Mouse (Mus musculus): Measurements from ENCODE around the gene Smad6. TPM values are rescaled to one million over a fixed set of nuclear protein-coding genes. Genes with fewer than 3 reads are reported as not detected.

Gene Smad6
- polyA plus RNA-seq, 2 experiments, result 12.0 to 23.5 TPM

DNA sequence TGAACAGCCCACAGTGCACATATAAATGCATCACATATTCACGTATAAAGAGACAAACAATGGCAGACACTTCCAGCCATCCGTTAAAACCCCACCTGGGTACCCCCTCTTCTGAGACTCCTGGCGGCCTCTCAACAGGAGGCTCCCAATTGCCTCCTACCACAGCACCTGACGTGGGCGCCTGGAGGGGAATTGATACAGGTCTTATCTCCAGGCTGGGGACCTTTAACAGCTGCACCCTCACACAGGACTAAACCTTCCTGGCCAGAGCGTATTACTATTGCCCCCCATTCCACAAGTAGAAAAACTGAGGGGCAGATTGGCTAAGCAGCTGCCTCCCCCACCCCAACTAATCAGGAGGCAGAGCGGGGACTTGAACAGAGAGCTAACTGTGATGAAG, 18.9 kb downstream of the Smad6 start:
- no peak overlapping the region for H3K4me2 ChIP-seq (replicated peaks; ENCODE audit: low read depth, low read length, severe bottlenecking)
- no peaks in the 10 kb centered on the region for H3K9me3 ChIP-seq (ENCODE audit: control insufficient read depth, low read length)
- whole genome bisulfite sequencing, result 82% methylated on average over 7 of the region's 7 CpGs
- H3K9ac ChIP-seq (ENCODE audit: low read depth, low read length, severe bottlenecking), result no peak overlapping the region
- H3K4me3 ChIP-seq (replicated peaks; ENCODE audit: low read length), result no peak overlapping the region
- no peak for ATAC-seq (ENCODE audit: low FRiP score, low read depth)
- no peak overlapping the region for H3K27ac ChIP-seq (replicated peaks; ENCODE audit: low read depth, low read length)
- TF ChIP-seq POLR2A (IDR thresholded peaks at IDR 0.05; ENCODE audit: borderline replicate concordance, extremely low read depth, insufficient read depth, insufficient read length), result no peak
- H3K27me3 ChIP-seq (ENCODE audit: control insufficient read depth, insufficient read depth, low read length), result no peaks in the 10 kb centered on the region
- peaks cover 78% of the 10 kb centered on the region for H3K36me3 ChIP-seq (ENCODE audit: control insufficient read depth, insufficient read depth, low read length)
- peaks cover 24% of the 10 kb centered on the region for H3K4me1 ChIP-seq (ENCODE audit: control insufficient read depth, insufficient read depth, low read length)
- DNase-seq (ENCODE audit: low spot score), result no peak

DNA sequence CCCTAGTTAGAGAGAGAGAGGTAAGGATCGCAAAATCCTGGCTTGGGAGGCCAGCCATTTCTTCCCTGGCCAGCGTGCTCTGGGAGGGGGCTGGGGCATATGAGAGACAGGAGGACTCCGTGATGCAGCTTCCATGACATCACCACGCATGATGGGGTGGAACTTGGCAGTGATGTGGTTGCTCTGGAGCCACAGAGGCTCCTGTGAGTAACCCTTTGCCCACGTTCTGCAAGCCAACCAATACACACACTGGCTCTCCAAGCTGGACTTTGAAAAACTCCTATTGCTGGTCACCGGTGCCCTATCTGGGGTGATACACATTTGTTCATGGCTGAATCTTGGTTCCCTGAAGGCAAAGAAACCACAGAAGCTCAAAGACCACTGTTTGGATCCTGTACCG, 20.8 kb downstream of the Smad6 start:
- no peak for TF ChIP-seq POLR2A (IDR thresholded peaks at IDR 0.05; ENCODE audit: borderline replicate concordance, extremely low read depth, insufficient read depth, insufficient read length)
- WGBS, result 82% methylated on average over 7 of the region's 7 CpGs
- H3K4me1 ChIP-seq (ENCODE audit: control insufficient read depth, insufficient read depth, low read length), result peaks cover 28% of the 10 kb centered on the region
- ATAC-seq (ENCODE audit: low FRiP score, low read depth) (no peak), DNase-seq (ENCODE audit: low spot score) (no peak)
- no peak overlapping the region for H3K9ac ChIP-seq (ENCODE audit: low read depth, low read length, severe bottlenecking)
- H3K4me3 ChIP-seq (replicated peaks; ENCODE audit: low read length), result no peak overlapping the region
- H3K36me3 ChIP-seq (ENCODE audit: control insufficient read depth, insufficient read depth, low read length), result peaks cover 66% of the 10 kb centered on the region
- H3K4me2 ChIP-seq (replicated peaks; ENCODE audit: low read depth, low read length, severe bottlenecking), result no peak overlapping the region
- H3K27me3 ChIP-seq (ENCODE audit: control insufficient read depth, insufficient read depth, low read length), result no peaks in the 10 kb centered on the region
- H3K9me3 ChIP-seq (ENCODE audit: control insufficient read depth, low read length), result no peaks in the 10 kb centered on the region
- H3K27ac ChIP-seq (replicated peaks; ENCODE audit: low read depth, low read length), result no peak overlapping the region; the same call in 1 of the 2 replicates

DNA sequence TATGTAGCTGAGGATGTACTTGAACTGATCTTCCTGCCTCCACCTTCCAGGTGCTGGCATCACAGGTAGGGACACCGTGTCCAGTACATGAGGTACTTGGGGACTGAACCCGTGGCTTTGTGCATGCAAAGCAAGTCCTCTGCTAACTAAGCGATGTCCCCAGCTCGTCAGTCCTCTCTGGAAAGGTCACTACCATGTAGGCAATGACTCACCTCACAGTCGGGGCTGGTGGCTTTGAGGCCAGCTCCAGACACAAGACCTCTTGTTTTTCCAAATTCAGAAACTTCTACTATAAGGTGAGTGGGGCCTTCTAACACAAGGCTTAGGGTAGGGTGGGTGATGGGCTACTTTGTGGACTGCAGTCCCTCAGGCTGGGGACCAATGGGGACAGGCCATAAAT, 21.8 kb downstream of the Smad6 start:
- no peak overlapping the region for H3K4me2 ChIP-seq (replicated peaks; ENCODE audit: low read depth, low read length, severe bottlenecking)
- peaks cover 28% of the 10 kb centered on the region for H3K4me1 ChIP-seq (ENCODE audit: control insufficient read depth, insufficient read depth, low read length)
- no peak overlapping the region for H3K4me3 ChIP-seq (replicated peaks; ENCODE audit: low read length)
- H3K27ac ChIP-seq (replicated peaks; ENCODE audit: low read depth, low read length), result no peak overlapping the region
- 74% methylated on average over 5 of the region's 5 CpGs for WGBS
- DNase-seq (ENCODE audit: low spot score) (no peak), ATAC-seq (ENCODE audit: low FRiP score, low read depth) (no peak)
- H3K27me3 ChIP-seq (ENCODE audit: control insufficient read depth, insufficient read depth, low read length), result no peaks in the 10 kb centered on the region
- no peak overlapping the region for H3K9ac ChIP-seq (ENCODE audit: low read depth, low read length, severe bottlenecking)
- H3K36me3 ChIP-seq (ENCODE audit: control insufficient read depth, insufficient read depth, low read length), result peaks cover 61% of the 10 kb centered on the region
- no peak for TF ChIP-seq POLR2A (IDR thresholded peaks at IDR 0.05; ENCODE audit: borderline replicate concordance, extremely low read depth, insufficient read depth, insufficient read length)
- H3K9me3 ChIP-seq (ENCODE audit: control insufficient read depth, low read length), result no peaks in the 10 kb centered on the region

DNA sequence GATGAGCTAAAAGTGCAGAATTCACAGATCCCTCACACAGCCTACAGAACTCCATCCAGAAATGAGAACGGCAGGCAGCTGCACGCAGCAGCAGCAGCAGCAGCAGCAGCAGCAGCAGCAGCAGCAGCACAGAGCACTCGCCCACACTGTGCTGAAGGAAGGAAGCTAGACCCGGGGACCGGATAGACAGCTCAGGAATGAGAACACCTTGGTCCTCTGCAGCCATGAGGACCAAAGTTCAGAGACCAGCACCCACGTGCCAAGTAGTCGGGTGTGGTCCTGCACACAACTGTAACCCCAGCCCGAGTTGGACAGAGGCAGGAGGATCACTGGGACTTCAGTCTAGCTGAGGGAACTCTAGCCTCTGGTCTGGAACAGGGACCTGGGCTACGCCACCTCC, 22.7 kb downstream of the Smad6 start:
- no peak for DNase-seq (ENCODE audit: low spot score)
- no peaks in the 10 kb centered on the region for H3K9me3 ChIP-seq (ENCODE audit: control insufficient read depth, low read length)
- peaks cover 28% of the 10 kb centered on the region for H3K4me1 ChIP-seq (ENCODE audit: control insufficient read depth, insufficient read depth, low read length)
- H3K4me2 ChIP-seq (replicated peaks; ENCODE audit: low read depth, low read length, severe bottlenecking), result no peak overlapping the region
- H3K9ac ChIP-seq (ENCODE audit: low read depth, low read length, severe bottlenecking), result no peak overlapping the region
- 84% methylated on average over 9 of the region's 9 CpGs for WGBS
- H3K4me3 ChIP-seq (replicated peaks; ENCODE audit: low read length), result no peak overlapping the region
- no peaks in the 10 kb centered on the region for H3K27me3 ChIP-seq (ENCODE audit: control insufficient read depth, insufficient read depth, low read length)
- no peak for TF ChIP-seq POLR2A (IDR thresholded peaks at IDR 0.05; ENCODE audit: borderline replicate concordance, extremely low read depth, insufficient read depth, insufficient read length)
- ATAC-seq (ENCODE audit: low FRiP score, low read depth), result no peak
- H3K27ac ChIP-seq (replicated peaks; ENCODE audit: low read depth, low read length), result 0 out of 2 replicates have a peak overlapping the region, but pooled peaks have one; percentile 14
- peaks cover 52% of the 10 kb centered on the region for H3K36me3 ChIP-seq (ENCODE audit: control insufficient read depth, insufficient read depth, low read length)

DNA sequence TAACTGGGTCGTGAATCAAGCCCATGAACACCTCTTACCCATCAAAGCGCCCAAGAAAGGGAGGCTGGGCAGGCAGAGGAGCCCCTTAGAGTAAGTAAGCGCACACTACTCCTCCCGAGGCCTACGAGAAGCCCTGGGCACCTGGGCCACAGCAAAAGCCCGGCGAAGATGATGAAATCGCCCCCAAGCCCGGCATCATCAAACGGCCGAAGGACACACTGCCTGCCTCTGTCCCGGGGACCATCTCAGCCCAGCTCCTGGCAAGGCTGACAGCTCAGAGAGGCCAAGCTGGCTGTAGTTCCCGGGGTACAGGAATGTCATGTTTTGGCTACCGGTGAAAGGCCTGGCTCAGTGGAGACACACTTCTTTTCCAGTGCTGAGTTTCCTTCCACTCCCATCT, 23.8 kb downstream of the Smad6 start:
- Histone ChIP-seq H3K9me3 (ENCODE audit: control insufficient read depth, low read length) (no peaks in the 10 kb centered on the region), H3K4me2 (replicated peaks; ENCODE audit: low read depth, low read length, severe bottlenecking) (peak overlapping the region; percentile 24; the same call in 1 of the 2 replicates), H3K4me1 (ENCODE audit: control insufficient read depth, insufficient read depth, low read length) (peaks cover 29% of the 10 kb centered on the region), H3K27me3 (ENCODE audit: control insufficient read depth, insufficient read depth, low read length) (no peaks in the 10 kb centered on the region), H3K27ac (replicated peaks; ENCODE audit: low read depth, low read length) (peak overlapping the region; percentile 73), H3K9ac (ENCODE audit: low read depth, low read length, severe bottlenecking) (no peak overlapping the region), H3K4me3 (replicated peaks; ENCODE audit: low read length) (no peak overlapping the region), H3K36me3 (ENCODE audit: control insufficient read depth, insufficient read depth, low read length) (peaks cover 50% of the 10 kb centered on the region)
- DNase-seq (ENCODE audit: low spot score) (no peak), ATAC-seq (ENCODE audit: low FRiP score, low read depth) (0 out of 2 replicates have a peak, but pooled peaks have one; percentile 8)
- TF ChIP-seq POLR2A (IDR thresholded peaks at IDR 0.05; ENCODE audit: borderline replicate concordance, extremely low read depth, insufficient read depth, insufficient read length), result no peak
- WGBS, result 60% methylated on average over 14 of the region's 14 CpGs

DNA sequence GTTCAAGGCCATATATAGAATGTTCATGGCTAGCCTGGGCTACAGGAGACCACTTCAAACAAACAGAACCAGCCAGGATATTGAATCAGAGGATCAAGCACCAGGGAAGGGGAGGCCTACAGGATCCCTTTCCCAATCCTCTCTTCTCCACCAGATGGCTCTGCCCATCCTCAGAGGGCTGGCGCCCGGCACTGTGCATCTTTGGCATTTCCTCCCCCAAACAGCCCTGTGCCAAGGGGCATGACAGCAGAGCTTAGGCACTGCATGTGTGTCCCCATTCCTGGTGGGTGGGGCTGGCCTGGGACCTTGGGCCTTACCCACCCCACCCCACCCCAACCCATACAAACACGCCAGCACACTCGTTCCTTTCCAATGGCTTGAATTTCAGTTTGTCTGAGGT, 24.4 kb downstream of the Smad6 start:
- Histone ChIP-seq H3K27ac (replicated peaks; ENCODE audit: low read depth, low read length) (peak overlapping the region; percentile 73), H3K4me1 (ENCODE audit: control insufficient read depth, insufficient read depth, low read length) (peaks cover 35% of the 10 kb centered on the region), H3K4me2 (replicated peaks; ENCODE audit: low read depth, low read length, severe bottlenecking) (0 out of 2 replicates have a peak overlapping the region, but pooled peaks have one; percentile 24), H3K9ac (ENCODE audit: low read depth, low read length, severe bottlenecking) (no peak overlapping the region), H3K4me3 (replicated peaks; ENCODE audit: low read length) (no peak overlapping the region), H3K9me3 (ENCODE audit: control insufficient read depth, low read length) (no peaks in the 10 kb centered on the region), H3K36me3 (ENCODE audit: control insufficient read depth, insufficient read depth, low read length) (peaks cover 50% of the 10 kb centered on the region), H3K27me3 (ENCODE audit: control insufficient read depth, insufficient read depth, low read length) (no peaks in the 10 kb centered on the region)
- 63% methylated on average over 4 of the region's 4 CpGs for WGBS
- TF ChIP-seq POLR2A (IDR thresholded peaks at IDR 0.05; ENCODE audit: borderline replicate concordance, extremely low read depth, insufficient read depth, insufficient read length), result no peak
- peak; percentile 16; the same call in 1 of the 2 replicates for ATAC-seq (ENCODE audit: low FRiP score, low read depth)
- no peak for DNase-seq (ENCODE audit: low spot score)
